Mouse (Mus musculus) limb, embryonic 11.5 days (tissue): Measurements from ENCODE around the gene Camk1d. TPM values are rescaled to one million over a fixed set of nuclear protein-coding genes. Genes with fewer than 3 reads are reported as not detected.

Experiments used
- ATAC-seq: fragments of 200-750 bp; cut with Nextera tagmentation; 2 replicates; pipeline ENCODE4 v1.8.0; 2017; ENCODE audit warnings: low read depth; ENCODE audit not compliant: insufficient number of reproducible peaks, low FRiP score, low TSS enrichment
- DNase-seq: peaks from one replicate; pipeline ENCODE4 v3.0.0-alpha.2; 2015; ENCODE audit warnings: low spot score
- H3K27ac ChIP-seq: fragments of 300-500 bp; sonication (generic); replicated peaks from 2 replicates; pipeline ENCODE4 v1.5.1; 2014; ENCODE audit warnings: low read depth, mild to moderate bottlenecking, low read length
- H3K27me3 ChIP-seq: fragments of 300-500 bp; sonication (generic); 2 replicates; pipeline ENCODE4 v1.6.1; 2014; ENCODE audit warnings: mild to moderate bottlenecking, low read length, mixed read lengths; ENCODE audit not compliant: control insufficient read depth, insufficient read depth
- H3K36me3 ChIP-seq: fragments of 300-500 bp; sonication (generic); 2 replicates; pipeline ENCODE4 v1.6.1; 2014; ENCODE audit warnings: mild to moderate bottlenecking, low read length, moderate library complexity, mixed read lengths; ENCODE audit not compliant: control insufficient read depth, insufficient read depth
- H3K4me1 ChIP-seq: fragments of 300-500 bp; sonication (generic); 2 replicates; pipeline ENCODE4 v1.6.1; 2014; ENCODE audit warnings: low read length, mixed read lengths; ENCODE audit not compliant: control insufficient read depth, insufficient read depth
- H3K4me2 ChIP-seq: fragments of 300-500 bp; sonication (generic); 2 replicates; pipeline ENCODE4 v1.6.1; 2014; ENCODE audit warnings: low read depth, mild to moderate bottlenecking, moderate library complexity; ENCODE audit not compliant: severe bottlenecking
- H3K4me3 ChIP-seq: fragments of 300-500 bp; sonication (generic); 2 replicates; pipeline ENCODE4 v1.5.1; 2014; ENCODE audit warnings: low read depth, low read length
- H3K9ac ChIP-seq: fragments of 300-500 bp; sonication (generic); 2 replicates; pipeline ENCODE4 v1.6.1; 2014; ENCODE audit warnings: mild to moderate bottlenecking, low read length
- H3K9me3 ChIP-seq: fragments of 300-500 bp; sonication (generic); 2 replicates; pipeline ENCODE4 v1.6.1; 2016; ENCODE audit warnings: low read length; ENCODE audit not compliant: control insufficient read depth
- WGBS: fragments of 180-500 bp; shearing (Covaris S2); extraction: QIAGEN DNeasy Blood & Tissue Kit; methylation state at CpG from one replicate; pipeline ENCODE4 v1.1.7; 2014; 5-methylcytosine and 5-hydroxymethylcytosine counted together
- polyA plus RNA-seq: library from polyadenylated mRNA; unstranded; fragments of >200 nt; fragmentation: Nextera tagmentation; extraction: Ambion mirVana; gene quantifications from 2 replicates; pipeline ENCODE4 v1.2.1, GENCODE M21; 2014

The Camk1d gene
- polyA plus RNA-seq, 1 experiment from 2014 or later = 0.92 TPM

DNA sequence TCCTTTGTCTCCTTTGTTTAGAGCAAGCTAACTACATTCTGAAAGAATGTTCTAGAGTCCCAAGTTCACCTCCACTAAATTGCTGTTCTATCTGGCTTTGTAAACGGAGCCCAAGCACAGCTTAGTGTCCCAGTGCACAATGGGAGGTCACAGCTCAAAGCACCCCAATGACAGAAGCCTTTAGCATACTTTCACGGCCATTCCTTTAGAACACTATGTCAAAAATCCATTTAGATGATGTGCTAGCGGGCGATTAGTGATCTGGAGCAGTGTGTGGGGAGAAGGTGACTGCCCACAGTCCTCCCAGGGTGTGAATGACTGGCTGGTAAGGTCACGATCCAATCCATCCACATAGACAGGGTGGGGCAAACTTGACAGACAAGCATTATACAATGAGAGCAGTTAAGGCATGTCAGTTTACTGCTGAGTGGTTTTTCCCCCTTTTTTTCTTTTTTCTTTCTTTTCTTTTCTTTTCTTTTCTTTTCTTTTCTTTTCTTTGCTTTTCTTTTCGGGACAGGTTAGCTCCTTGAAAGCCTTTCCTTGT is 341.4 kb downstream of the Camk1d start:
- Histone ChIP-seq H3K4me3 (no peak overlapping the region), H3K36me3 (no peaks in the 10 kb centered on the region), H3K9me3 (no peaks in the 10 kb centered on the region), H3K4me2 (no peak overlapping the region), H3K9ac (no peak overlapping the region), H3K27ac (no peak overlapping the region), H3K4me1 (no peaks in the 10 kb centered on the region), H3K27me3 (no peaks in the 10 kb centered on the region)
- DNase-seq = no peak
- 79% methylated on average over 6 of the region's 6 CpGs for WGBS
- ATAC-seq = no peak

DNA sequence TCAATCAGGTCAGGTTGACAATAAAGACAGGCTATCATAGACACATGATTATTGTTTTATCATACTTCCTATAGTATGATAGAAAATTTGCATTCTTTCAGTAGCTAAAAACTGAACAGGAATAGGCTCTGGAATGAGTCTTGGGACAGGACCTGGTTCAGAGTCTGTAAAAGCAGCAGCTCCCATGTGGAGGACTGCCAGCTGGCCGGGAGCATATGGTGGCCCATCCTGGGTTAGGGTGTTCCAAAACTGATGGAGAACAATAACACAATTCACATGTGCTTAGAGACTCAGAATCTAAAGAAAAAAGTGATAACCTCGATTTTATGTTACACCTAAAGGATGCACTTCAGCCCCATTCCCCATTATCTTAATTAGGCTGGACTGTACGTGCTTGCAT is 343.0 kb downstream of the Camk1d start:
- no peak overlapping the region for H3K4me3 ChIP-seq
- H3K36me3 ChIP-seq = no peaks in the 10 kb centered on the region
- H3K4me2 ChIP-seq = no peak overlapping the region
- H3K27me3 ChIP-seq = no peaks in the 10 kb centered on the region
- no peak for ATAC-seq
- H3K4me1 ChIP-seq = no peaks in the 10 kb centered on the region
- WGBS = 82% methylated on average over 3 of the region's 3 CpGs
- no peaks in the 10 kb centered on the region for H3K9me3 ChIP-seq
- no peak for DNase-seq
- no peak overlapping the region for H3K27ac ChIP-seq
- H3K9ac ChIP-seq = no peak overlapping the region

GRCm38 (mm10) chr2:5370591-5370990 is 343.7 kb downstream of the Camk1d start:
- ATAC-seq = no peak
- no peaks in the 10 kb centered on the region for H3K9me3 ChIP-seq
- no peaks in the 10 kb centered on the region for H3K36me3 ChIP-seq

GRCm38 (mm10) chr2:5363836-5364235 is 350.5 kb downstream of the Camk1d start:
- 62% methylated on average over 5 of the region's 5 CpGs for WGBS
- ATAC-seq = no peak
- Histone ChIP-seq H3K4me1 (no peaks in the 10 kb centered on the region), H3K4me3 (no peak overlapping the region), H3K36me3 (no peaks in the 10 kb centered on the region), H3K9me3 (no peaks in the 10 kb centered on the region), H3K27ac (no peak overlapping the region), H3K9ac (no peak overlapping the region), H3K27me3 (no peaks in the 10 kb centered on the region), H3K4me2 (no peak overlapping the region)
- DNase-seq = no peak

More at GRCm38 (mm10) chr2:5370591-5370990, 343.7 kb downstream of the Camk1d start:
- Histone ChIP-seq H3K27ac (no peak overlapping the region), H3K4me3 (no peak overlapping the region), H3K27me3 (no peaks in the 10 kb centered on the region), H3K4me1 (no peaks in the 10 kb centered on the region), H3K9ac (no peak overlapping the region), H3K4me2 (no peak overlapping the region)
- DNase-seq = no peak
- WGBS = 65% methylated on average over 3 of the region's 3 CpGs

GRCm38 (mm10) chr2:5358049-5358448 is 356.3 kb downstream of the Camk1d start:
- no peak overlapping the region for H3K4me3 ChIP-seq
- DNase-seq = no peak
- no peaks in the 10 kb centered on the region for H3K4me1 ChIP-seq
- no peaks in the 10 kb centered on the region for H3K36me3 ChIP-seq
- H3K9ac ChIP-seq = no peak overlapping the region
- ATAC-seq = no peak
- H3K27ac ChIP-seq = no peak overlapping the region
- 95% methylated on average over 5 of the region's 5 CpGs for WGBS
- H3K4me2 ChIP-seq = no peak overlapping the region
- no peaks in the 10 kb centered on the region for H3K27me3 ChIP-seq
- H3K9me3 ChIP-seq = no peaks in the 10 kb centered on the region

GRCm38 (mm10) chr2:5357056-5357455 is 357.3 kb downstream of the Camk1d start:
- Histone ChIP-seq H3K4me2 (no peak overlapping the region), H3K27ac (no peak overlapping the region), H3K9me3 (no peaks in the 10 kb centered on the region), H3K36me3 (no peaks in the 10 kb centered on the region), H3K9ac (no peak overlapping the region), H3K27me3 (no peaks in the 10 kb centered on the region), H3K4me1 (no peaks in the 10 kb centered on the region), H3K4me3 (no peak overlapping the region)
- no peak for ATAC-seq
- 63% methylated on average over 4 of the region's 4 CpGs for WGBS
- DNase-seq = no peak

GRCm38 (mm10) chr2:5352821-5353522 is 361.3 kb downstream of the Camk1d start:
- DNase-seq (no peak), ATAC-seq (no peak)
- WGBS = 85% methylated on average over 13 of the region's 13 CpGs
- Histone ChIP-seq H3K9me3 (no peaks in the 10 kb centered on the region), H3K36me3 (no peaks in the 10 kb centered on the region), H3K4me3 (no peak overlapping the region), H3K27me3 (no peaks in the 10 kb centered on the region), H3K4me1 (no peaks in the 10 kb centered on the region), H3K9ac (no peak overlapping the region), H3K4me2 (no peak overlapping the region), H3K27ac (no peak overlapping the region)

GRCm38 (mm10) chr2:5345344-5345743 is 369.0 kb downstream of the Camk1d start:
- H3K9ac ChIP-seq = no peak overlapping the region
- H3K36me3 ChIP-seq = no peaks in the 10 kb centered on the region
- no peaks in the 10 kb centered on the region for H3K27me3 ChIP-seq
- ATAC-seq (no peak), DNase-seq (no peak)
- 80% methylated on average over 9 of the region's 9 CpGs for WGBS
- no peak overlapping the region for H3K27ac ChIP-seq
- no peaks in the 10 kb centered on the region for H3K9me3 ChIP-seq
- no peak overlapping the region for H3K4me3 ChIP-seq
- H3K4me1 ChIP-seq = no peaks in the 10 kb centered on the region
- no peak overlapping the region for H3K4me2 ChIP-seq
